Mouse (Mus musculus) T-helper 2 cell (primary cell): Measurements from ENCODE around the gene Kpna2.
"Not testable (repeated sequence)": the region's sequence is repeated elsewhere in the genome, so short reads cannot be mapped to it uniquely, and the experiment has no call there.

Source experiments
- in situ Hi-C: fragments of 300-600 bp; cut with MboI, MseI; formaldehyde crosslinking; loops from one replicate; pipeline ENCODE4 v1.15.1; 2025; ENCODE audit warnings: high pct_unique_total_duplicates

Gene Kpna2

DNA sequence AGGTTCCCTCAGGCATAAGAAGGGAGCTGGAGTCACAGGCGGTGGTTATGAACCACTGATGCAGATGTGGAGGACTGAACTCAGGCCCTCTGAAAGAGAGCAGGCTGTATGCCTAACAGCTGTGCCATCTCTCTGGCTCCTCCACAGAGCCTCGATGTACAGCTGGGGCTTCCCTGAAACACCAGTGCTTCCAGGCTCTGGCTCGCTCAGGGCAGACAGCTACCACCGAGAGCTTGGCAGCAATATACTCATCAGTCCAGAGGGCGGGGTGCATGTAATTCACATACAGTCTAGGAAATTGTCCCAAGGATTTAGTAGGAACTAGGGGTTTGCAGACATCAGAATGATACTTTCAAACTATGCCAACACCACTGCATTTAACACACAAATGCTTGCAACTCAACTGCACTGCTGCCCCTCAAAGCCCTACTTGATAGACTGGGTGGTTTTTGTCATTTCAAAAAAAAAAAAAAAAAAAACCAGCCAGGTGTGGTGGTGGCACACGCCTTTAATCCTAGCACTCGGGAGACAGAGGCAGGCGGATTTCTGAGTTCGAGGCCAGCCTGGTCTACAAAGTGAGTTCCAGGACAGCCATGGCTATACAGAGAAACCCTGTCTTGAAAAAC lies 13.2 kb downstream of the Kpna2 start:
- in situ Hi-C loops = not testable (repeated sequence)

DNA sequence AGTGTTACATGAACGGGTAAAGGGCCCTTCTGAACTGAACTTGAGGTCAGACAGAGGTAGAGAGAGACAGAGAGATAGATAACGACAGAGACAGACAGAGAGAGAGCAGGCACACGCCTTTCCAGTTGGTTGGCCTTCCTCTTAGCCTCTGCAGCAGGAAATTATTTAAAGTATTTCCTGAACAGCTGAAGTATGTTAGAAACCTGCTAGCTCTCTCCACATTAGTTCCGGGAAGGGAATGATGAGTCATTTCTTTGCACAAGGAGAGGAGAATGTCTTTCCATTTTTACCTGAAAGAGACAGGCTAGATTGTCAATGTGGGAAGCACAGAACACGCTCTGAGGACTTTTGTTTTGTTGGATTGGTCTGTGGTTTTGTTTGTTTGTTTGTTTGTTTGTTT lies 17.0 kb downstream of the Kpna2 start:
- in situ Hi-C loops = no loop called here

DNA sequence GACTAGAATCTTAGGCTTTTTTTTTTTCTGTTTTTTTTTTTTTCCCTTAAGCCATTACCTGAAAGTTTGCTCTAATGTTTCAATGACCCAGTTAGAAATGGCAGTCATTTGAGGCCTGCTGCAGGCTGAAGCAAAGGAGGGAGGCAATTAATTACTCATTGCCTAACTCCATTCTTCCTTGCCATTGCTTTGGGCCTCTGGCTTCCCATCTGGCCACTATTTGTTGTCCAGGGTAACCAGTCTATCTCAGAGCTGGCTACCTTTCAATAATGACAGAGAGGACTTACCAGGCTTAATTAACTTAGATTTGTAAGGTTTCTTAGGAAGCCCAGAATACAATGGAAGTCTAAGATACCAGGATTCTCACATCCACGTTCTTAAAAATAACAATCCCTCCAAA lies 17.6 kb downstream of the Kpna2 start:
- in situ Hi-C loops = no loop called here

DNA sequence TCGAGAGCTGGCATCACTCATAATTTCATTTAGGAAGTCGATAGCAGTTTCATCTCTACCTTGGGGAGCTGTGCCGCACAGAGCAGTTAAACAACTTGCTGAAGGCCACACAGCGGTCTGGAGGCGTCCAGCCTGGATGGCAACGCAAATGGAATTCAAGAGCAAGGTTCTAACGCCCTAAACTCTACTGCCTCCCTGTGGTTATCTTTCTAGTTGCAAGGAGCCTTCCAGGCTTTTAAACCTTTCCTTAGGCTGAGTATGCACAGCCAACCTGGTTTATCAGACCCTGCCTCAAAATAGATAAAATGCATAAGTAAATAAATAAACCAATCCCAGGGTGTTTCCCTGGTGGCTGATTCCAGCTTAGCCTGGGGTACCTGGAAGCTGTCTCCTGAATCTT lies 18.9 kb downstream of the Kpna2 start:
- in situ Hi-C loops = no loop called here

DNA sequence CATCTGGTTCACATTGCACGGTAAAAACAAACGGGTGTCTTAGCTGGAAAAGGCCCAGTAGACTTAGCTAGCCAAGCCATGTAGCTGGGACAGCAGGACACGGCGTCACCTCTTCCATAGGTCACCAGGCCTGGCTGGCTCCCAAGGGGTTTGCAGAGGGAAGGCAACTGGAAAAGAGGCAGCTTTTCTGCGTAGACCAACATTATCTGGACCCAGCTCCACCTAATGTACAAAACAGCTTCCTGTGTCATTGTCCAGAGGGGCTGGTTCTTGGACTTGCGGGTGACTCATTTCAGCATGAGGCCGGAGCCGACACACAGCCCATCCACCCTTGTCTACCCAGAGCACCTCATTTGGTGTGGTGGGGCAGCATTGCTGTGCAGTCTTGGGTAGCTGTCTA lies 23.1 kb downstream of the Kpna2 start:
- in situ Hi-C loops = loop anchor here (5.0 kb wide), 1 partner anchor 319 kb away; no protein-coding TSS in a partner anchor

DNA sequence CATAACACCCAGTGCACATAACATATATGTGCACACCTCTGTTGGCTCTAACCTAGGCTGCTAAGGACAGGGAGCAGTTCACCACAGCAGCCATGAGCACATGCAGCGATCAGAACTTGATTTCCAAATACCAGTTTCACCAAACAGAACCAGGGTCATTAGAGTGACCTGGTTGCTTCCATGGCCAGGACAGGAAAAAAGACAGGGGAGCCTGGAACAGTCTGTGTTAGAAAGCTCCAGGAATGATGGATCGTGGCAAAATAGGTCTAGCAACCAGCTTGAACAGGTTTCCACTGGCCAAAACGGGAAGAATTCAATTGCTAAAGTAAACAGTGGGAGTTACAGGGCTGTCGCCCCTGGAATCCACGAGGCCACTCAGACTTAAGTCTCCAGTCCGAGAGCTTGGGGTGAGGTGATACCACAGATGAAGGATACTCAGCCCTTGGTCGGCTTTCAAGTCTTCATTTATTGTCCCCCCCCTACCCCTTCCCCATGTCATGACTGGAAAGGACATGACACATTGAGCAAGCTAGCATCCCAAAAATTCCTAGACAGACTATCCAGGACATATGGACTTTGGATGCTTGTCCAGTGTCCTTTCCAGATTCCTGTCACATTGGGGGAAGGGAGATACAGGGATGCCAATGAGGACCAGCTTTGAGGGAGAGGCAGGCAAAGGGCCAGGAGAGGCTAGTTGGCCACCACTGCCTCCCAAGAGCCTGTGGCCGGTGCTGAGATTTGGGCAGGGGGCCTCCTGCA lies 23.7 kb downstream of the Kpna2 start:
- in situ Hi-C loops = loop anchor here (5.0 kb wide), 1 partner anchor 318 kb away; no protein-coding TSS in a partner anchor

DNA sequence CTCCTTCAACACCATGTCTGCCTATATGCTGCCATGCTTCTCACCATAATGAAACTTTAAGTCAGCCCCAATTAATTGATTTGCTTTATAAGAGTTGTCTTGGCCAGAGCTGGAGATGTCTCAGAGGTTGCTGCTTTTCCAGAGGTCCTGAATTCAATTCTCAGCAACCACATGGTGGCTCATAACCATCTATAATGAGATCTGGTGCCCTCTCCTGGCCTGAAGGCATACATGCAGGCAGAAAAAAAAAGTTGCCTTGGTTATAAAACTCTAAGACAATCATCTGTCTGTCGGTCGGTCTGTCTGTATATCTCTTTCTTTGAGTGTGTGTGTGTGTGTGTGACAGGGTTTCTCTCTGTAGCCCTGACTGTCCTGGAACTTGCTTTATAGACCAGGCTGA lies 24.9 kb downstream of the Kpna2 start:
- in situ Hi-C loops = no loop called here

DNA sequence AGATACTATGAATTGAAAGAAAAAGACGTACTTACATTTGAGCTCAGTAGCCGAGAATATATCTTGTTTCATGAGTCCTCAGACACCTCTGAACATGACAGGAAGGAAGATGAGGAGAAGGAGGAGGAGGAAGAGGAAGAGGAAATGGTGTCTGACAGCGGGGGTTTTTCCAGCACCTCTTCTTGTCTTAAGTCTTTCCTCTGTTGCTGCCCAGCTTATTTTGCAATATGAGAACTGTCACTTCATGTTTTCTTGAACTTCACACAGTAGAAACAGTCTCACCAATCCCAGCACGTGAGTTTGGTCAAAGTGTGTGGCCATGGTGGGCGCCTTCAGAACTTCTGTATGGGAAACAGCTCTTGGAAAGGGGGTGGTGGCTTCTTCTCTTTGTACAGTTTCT lies 26.3 kb downstream of the Kpna2 start:
- in situ Hi-C loops = no loop called here

DNA sequence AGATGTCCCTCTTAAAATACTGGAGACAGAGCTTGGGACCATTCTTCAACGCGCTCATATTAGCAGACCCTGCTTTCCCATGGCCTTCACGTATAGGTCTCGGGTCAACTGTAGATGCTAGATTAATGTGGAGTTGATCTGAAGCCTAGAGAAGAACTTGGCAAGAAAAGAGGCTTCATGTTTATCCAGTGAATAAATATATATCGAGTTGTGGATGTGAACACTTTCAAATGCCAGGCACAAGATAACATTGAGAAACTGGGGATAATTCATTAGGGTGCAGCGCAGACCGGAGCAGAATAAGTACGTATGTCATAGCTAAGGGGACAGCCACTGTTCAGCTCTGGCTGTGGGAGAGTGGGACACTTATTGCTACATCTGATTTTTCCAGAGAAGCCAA lies 29.5 kb downstream of the Kpna2 start:
- in situ Hi-C loops = no loop called here

DNA sequence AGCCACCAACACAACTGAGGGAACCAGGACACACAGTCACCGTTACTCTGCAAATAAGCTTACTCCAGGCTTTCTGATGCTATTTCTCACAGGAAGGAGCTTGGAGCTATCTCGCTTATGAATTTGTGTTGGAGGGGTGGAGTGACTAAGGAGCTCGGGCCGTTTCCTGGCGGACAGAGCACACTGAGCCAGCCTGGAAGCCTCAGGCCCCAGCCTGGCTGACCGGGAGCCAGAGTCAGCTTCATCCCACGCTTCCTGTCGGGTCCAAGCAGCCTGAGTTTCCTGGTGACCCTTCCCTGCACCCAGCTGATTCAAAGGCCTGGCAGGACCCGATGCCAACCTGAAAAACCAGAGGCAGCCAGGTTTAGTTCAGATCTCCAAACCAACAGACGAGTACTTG lies 31.7 kb downstream of the Kpna2 start:
- in situ Hi-C loops = no loop called here

DNA sequence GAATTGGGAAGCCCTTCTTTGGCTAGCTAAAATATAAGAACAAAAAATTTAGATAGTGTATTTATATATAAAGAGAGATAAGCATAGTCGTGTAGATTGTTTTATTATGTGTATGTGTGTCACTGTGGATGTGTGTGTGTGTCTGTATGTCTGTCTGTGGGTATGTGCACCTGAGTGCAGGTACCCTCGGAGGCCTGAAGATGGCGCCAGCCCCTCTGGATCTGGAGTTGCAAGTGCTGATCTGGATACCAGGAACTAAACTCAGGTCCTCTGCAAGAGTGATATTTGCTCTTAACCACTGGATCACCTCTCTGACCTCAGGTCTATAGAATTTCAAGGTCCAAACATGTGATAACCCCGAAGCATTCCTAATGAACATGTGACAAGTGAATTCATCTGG lies 33.5 kb downstream of the Kpna2 start:
- in situ Hi-C loops = no loop called here

DNA sequence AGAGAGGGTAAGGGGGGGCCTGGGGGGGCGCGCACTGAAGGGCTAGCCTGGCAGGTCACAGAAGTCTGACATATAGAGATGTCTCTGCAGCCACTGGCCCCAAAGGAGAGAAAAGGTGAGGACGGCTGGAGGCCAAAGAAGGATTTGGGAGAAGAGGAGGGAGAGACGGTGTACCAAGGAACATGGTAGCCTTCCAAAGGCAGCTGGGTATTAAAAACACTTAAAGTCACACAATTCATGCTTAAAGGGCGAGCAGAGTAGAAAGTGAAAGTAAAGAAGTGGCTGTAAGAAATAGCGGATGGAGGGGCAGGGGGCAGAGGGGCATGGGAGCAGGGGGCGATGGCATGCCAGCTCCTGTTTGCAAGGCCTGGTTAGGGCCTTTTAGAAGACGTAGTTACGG lies 37.0 kb downstream of the Kpna2 start:
- in situ Hi-C loops = no loop called here

DNA sequence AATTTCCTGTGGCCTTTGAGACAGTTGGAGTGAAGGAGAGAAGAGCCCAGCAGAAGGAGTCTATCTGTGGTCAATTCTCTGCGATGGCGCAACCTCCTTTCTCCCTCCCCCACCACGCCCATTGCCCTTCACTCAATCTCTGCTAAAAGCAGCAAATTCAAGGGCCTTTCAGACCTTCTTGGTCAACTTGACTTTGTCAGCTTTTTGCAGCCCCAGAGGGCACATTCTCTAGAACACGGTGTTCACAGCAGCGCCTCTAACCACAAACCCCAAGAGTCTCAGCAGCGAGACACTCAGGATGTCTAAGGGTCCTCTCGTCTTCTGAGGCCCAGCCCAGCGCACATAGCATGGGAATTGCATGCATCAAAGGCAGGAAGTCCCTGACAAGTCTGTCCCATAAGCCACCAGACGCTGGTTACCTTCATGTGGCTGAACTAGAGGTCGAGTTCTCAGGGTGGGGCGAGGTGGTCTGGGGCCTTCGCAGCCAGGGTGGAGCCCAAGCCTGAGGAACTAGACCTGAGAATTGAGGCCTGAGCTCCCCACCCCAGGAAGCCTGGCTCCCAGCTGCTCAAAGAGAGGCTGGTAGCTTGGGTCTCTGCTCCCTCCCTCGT lies 37.8 kb downstream of the Kpna2 start:
- in situ Hi-C loops = no loop called here

DNA sequence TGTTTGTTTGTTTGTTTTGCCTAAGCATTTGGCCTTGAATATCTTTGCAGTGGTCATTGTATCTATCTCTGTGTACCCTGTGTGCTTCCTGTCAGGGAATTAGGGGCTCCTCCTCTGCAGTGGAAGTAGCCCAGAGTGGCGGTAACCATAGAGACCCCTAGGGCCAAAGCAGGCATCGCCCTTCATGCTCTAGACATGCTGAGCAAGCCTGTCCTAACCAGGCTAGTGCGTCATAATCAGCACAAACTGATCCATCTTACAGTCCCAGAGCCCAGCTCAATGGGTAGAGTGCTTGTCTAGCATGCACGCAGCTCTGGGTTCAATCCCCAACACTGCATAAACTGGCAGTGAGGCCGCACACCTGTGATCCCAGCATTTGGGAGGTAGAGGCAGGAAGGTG lies 40.2 kb downstream of the Kpna2 start:
- in situ Hi-C loops = loop anchor here (5.0 kb wide), 1 partner anchor 432 kb away; no protein-coding TSS in a partner anchor

DNA sequence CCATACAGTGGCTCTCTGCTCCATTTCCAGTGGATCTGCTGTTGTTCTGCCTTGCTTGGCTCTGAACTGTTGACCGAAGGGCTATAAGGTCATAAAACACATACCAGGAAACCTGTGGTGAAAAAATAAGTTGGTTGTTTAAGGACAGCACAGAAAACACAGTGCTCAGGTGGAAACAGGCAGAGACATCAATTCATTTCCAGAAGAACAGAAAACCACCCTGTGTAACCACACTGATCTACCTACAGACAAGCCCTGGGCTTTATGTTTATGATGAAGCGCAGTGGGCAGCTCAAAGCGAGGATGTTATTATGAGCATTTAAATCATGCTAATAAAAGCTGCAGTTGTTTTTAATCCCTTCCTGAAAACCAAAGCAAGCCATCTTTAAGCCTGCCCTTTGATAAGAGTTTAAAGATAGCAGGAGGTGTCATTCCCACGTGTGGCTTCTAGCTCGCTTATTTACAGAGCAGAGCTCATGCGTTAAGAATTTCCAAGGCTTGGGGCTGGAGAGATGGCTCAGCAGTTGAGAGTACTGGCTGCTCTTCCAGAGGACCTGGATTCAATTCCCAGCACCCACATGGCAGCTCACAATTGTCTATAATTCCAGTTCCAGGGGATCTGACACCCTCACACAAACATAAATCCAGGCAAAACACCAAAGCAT lies 40.8 kb downstream of the Kpna2 start:
- in situ Hi-C loops = loop anchor here (5.0 kb wide), 1 partner anchor 431 kb away; no protein-coding TSS in a partner anchor

DNA sequence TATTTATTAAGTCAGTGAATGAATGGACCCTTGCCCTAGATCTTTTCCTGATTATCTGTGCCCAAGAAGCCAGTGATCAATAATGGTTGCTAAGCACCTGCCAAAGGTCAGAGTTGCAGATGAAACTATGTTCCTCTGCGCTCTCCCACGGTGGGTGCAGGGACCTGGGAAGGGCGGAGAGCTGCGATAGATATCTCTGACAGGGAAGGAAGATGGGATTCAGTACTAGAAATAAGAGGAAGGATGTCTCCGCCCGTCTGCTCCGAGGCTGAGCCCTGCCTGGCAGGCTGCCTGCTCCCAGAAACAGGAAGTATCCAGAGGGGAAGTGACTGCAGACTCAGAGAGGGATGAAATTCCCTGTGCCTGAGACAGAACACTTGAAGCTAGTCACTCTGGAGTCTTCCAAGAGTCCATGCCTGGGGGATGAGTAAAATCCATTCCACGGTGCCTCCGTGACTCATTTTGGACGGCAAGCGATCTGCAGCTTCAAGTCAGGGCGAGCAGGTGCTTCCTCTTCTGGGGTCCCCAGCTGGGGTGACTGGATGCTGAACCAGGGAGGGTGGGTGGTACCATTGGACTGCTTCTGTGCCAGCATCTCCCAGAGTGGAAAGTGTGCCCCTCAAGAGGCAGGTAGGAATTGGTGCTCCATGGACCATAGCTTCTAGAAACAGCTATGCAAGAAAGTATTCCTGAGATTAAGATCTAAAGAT lies 41.9 kb downstream of the Kpna2 start:
- in situ Hi-C loops = loop anchor here (5.0 kb wide), 1 partner anchor 430 kb away; no protein-coding TSS in a partner anchor

DNA sequence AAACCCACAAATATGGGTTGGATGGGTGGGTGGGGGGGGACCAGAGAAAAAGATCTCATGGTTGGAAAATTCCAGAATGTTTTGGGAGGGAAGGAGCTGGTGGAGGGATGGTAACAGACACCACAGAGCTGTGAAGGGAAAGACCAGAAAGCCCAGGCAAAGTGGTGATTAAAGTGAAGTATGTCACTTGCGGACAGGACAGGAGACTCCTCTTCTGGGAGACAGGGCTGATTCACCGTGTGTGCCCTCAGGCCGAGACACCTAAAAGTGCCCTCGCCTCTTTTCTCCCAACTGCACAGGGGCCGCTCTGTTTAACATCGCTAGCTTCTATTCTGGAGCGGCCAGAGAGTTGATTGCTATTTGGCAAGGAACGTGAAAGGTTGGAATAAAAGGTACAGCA lies 44.8 kb downstream of the Kpna2 start:
- in situ Hi-C loops = no loop called here

DNA sequence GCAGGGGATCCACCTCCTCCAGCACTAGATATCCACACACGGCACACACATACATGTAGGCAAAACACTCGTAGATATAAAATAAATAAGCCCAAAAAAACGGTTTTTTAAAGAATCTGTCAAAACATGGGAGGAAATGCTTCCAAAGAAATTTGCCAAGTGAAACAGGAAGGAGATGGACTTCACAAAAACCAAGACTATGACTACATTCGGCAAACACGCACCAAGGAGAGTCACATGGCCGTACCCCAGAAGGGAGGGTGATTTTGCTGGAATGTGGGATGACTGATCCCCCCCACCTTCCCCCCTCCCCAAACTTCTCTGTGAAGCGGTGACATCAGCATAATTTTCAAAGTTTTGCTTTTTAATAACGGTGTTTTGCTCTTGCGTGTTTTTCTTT lies 45.2 kb downstream of the Kpna2 start:
- in situ Hi-C loops = no loop called here
